Mouse (Mus musculus): ENCODE measurements around the gene Arg1.

Gene Arg1

GRCm38 (mm10) chr10:24959043-24959916 lies 32.0 kb upstream of the Arg1 start:
- H3K27me3 ChIP-seq (ENCODE audit: insufficient read depth, low read length), result no peaks in the 10 kb centered on the region
- no peaks in the 10 kb centered on the region for H3K4me1 ChIP-seq (replicated peaks; ENCODE audit: low read depth, low read length)
- H3K36me3 ChIP-seq (ENCODE audit: insufficient read depth, low read length), result no peaks in the 10 kb centered on the region
- no peak for TF ChIP-seq NANOG (IDR thresholded peaks at IDR 0.05; ENCODE audit: borderline replicate concordance, low read length)
- no peak for TF ChIP-seq POU5F1 (IDR thresholded peaks at IDR 0.05; ENCODE audit: borderline replicate concordance, low read length)
- TF ChIP-seq CTCF (conservative IDR thresholded peaks at IDR 0.05; ENCODE audit: low read length), result no peak
- no peak overlapping the region for H3K4me3 ChIP-seq (replicated peaks; ENCODE audit: low read length)
- H3K9me3 ChIP-seq (ENCODE audit: low read length), result no peaks in the 10 kb centered on the region

- no peaks in the 10 kb centered on the region for H3K36me3 ChIP-seq (ENCODE audit: insufficient read depth, low read length)
- no peak overlapping the region for H3K4me3 ChIP-seq (replicated peaks; ENCODE audit: low read length)
- H3K27me3 ChIP-seq (ENCODE audit: insufficient read depth, low read length), result no peaks in the 10 kb centered on the region
- no peaks in the 10 kb centered on the region for H3K9me3 ChIP-seq (ENCODE audit: low read length)
- TF ChIP-seq POU5F1 (IDR thresholded peaks at IDR 0.05; ENCODE audit: borderline replicate concordance, low read length) (no peak), NANOG (IDR thresholded peaks at IDR 0.05; ENCODE audit: borderline replicate concordance, low read length) (no peak), CTCF (conservative IDR thresholded peaks at IDR 0.05; ENCODE audit: low read length) (no peak)
- no peaks in the 10 kb centered on the region for H3K4me1 ChIP-seq (replicated peaks; ENCODE audit: low read depth, low read length)
Measured at GRCm38 (mm10) chr10:24958280-24959042, 31.2 kb upstream of the Arg1 start.

GRCm38 (mm10) chr10:24953876-24954275 lies 26.6 kb upstream of the Arg1 start:
- H3K4me1 ChIP-seq (replicated peaks; ENCODE audit: low read depth, low read length), result no peaks in the 10 kb centered on the region
- H3K36me3 ChIP-seq (ENCODE audit: insufficient read depth, low read length), result no peaks in the 10 kb centered on the region
- no peaks in the 10 kb centered on the region for H3K9me3 ChIP-seq (ENCODE audit: low read length)
- TF ChIP-seq CTCF (conservative IDR thresholded peaks at IDR 0.05; ENCODE audit: low read length) (no peak), NANOG (IDR thresholded peaks at IDR 0.05; ENCODE audit: borderline replicate concordance, low read length) (no peak), POU5F1 (IDR thresholded peaks at IDR 0.05; ENCODE audit: borderline replicate concordance, low read length) (no peak)
- H3K27me3 ChIP-seq (ENCODE audit: insufficient read depth, low read length), result no peaks in the 10 kb centered on the region
- H3K4me3 ChIP-seq (replicated peaks; ENCODE audit: low read length), result no peak overlapping the region

- Histone ChIP-seq H3K36me3 (ENCODE audit: insufficient read depth, low read length) (no peaks in the 10 kb centered on the region), H3K27me3 (ENCODE audit: insufficient read depth, low read length) (no peaks in the 10 kb centered on the region), H3K4me1 (replicated peaks; ENCODE audit: low read depth, low read length) (no peaks in the 10 kb centered on the region), H3K9me3 (ENCODE audit: low read length) (no peaks in the 10 kb centered on the region), H3K4me3 (replicated peaks; ENCODE audit: low read length) (no peak overlapping the region)
- TF ChIP-seq CTCF (conservative IDR thresholded peaks at IDR 0.05; ENCODE audit: low read length) (no peak), NANOG (IDR thresholded peaks at IDR 0.05; ENCODE audit: borderline replicate concordance, low read length) (no peak), POU5F1 (IDR thresholded peaks at IDR 0.05; ENCODE audit: borderline replicate concordance, low read length) (no peak)
Measured at GRCm38 (mm10) chr10:24952549-24952948, 25.3 kb upstream of the Arg1 start.

GRCm38 (mm10) chr10:24951575-24951974 lies 24.3 kb upstream of the Arg1 start:
- no peak for TF ChIP-seq CTCF (conservative IDR thresholded peaks at IDR 0.05; ENCODE audit: low read length)
- TF ChIP-seq NANOG (IDR thresholded peaks at IDR 0.05; ENCODE audit: borderline replicate concordance, low read length), result no peak
- no peak for TF ChIP-seq POU5F1 (IDR thresholded peaks at IDR 0.05; ENCODE audit: borderline replicate concordance, low read length)
- Histone ChIP-seq H3K27me3 (ENCODE audit: insufficient read depth, low read length) (no peaks in the 10 kb centered on the region), H3K36me3 (ENCODE audit: insufficient read depth, low read length) (no peaks in the 10 kb centered on the region), H3K9me3 (ENCODE audit: low read length) (no peaks in the 10 kb centered on the region), H3K4me1 (replicated peaks; ENCODE audit: low read depth, low read length) (no peaks in the 10 kb centered on the region), H3K4me3 (replicated peaks; ENCODE audit: low read length) (no peak overlapping the region)

GRCm38 (mm10) chr10:24950223-24950622 lies 22.9 kb upstream of the Arg1 start:
- no peak overlapping the region for H3K4me3 ChIP-seq (replicated peaks; ENCODE audit: low read length)
- H3K36me3 ChIP-seq (ENCODE audit: insufficient read depth, low read length), result no peaks in the 10 kb centered on the region
- no peak for TF ChIP-seq POU5F1 (IDR thresholded peaks at IDR 0.05; ENCODE audit: borderline replicate concordance, low read length)
- TF ChIP-seq CTCF (conservative IDR thresholded peaks at IDR 0.05; ENCODE audit: low read length), result no peak
- no peak for TF ChIP-seq NANOG (IDR thresholded peaks at IDR 0.05; ENCODE audit: borderline replicate concordance, low read length)
- no peaks in the 10 kb centered on the region for H3K9me3 ChIP-seq (ENCODE audit: low read length)
- no peaks in the 10 kb centered on the region for H3K4me1 ChIP-seq (replicated peaks; ENCODE audit: low read depth, low read length)
- H3K27me3 ChIP-seq (ENCODE audit: insufficient read depth, low read length), result no peaks in the 10 kb centered on the region

- Histone ChIP-seq H3K4me1 (replicated peaks; ENCODE audit: low read depth, low read length) (no peaks in the 10 kb centered on the region), H3K9me3 (ENCODE audit: low read length) (no peaks in the 10 kb centered on the region), H3K36me3 (ENCODE audit: insufficient read depth, low read length) (no peaks in the 10 kb centered on the region), H3K27me3 (ENCODE audit: insufficient read depth, low read length) (no peaks in the 10 kb centered on the region), H3K4me3 (replicated peaks; ENCODE audit: low read length) (no peak overlapping the region)
- TF ChIP-seq NANOG (IDR thresholded peaks at IDR 0.05; ENCODE audit: borderline replicate concordance, low read length) (no peak), CTCF (conservative IDR thresholded peaks at IDR 0.05; ENCODE audit: low read length) (no peak), POU5F1 (IDR thresholded peaks at IDR 0.05; ENCODE audit: borderline replicate concordance, low read length) (no peak)
Measured at GRCm38 (mm10) chr10:24948278-24948677, 21.0 kb upstream of the Arg1 start.

GRCm38 (mm10) chr10:24947871-24948270 lies 20.6 kb upstream of the Arg1 start:
- no peaks in the 10 kb centered on the region for H3K9me3 ChIP-seq (ENCODE audit: low read length)
- TF ChIP-seq NANOG (IDR thresholded peaks at IDR 0.05; ENCODE audit: borderline replicate concordance, low read length), result no peak
- no peak for TF ChIP-seq POU5F1 (IDR thresholded peaks at IDR 0.05; ENCODE audit: borderline replicate concordance, low read length)
- TF ChIP-seq CTCF (conservative IDR thresholded peaks at IDR 0.05; ENCODE audit: low read length), result no peak
- no peaks in the 10 kb centered on the region for H3K4me1 ChIP-seq (replicated peaks; ENCODE audit: low read depth, low read length)
- H3K27me3 ChIP-seq (ENCODE audit: insufficient read depth, low read length), result no peaks in the 10 kb centered on the region
- H3K4me3 ChIP-seq (replicated peaks; ENCODE audit: low read length), result no peak overlapping the region
- no peaks in the 10 kb centered on the region for H3K36me3 ChIP-seq (ENCODE audit: insufficient read depth, low read length)

Measured in E14TG2a.4 (cell line).